Mouse (Mus musculus) cerebellum, adult (tissue): ENCODE data around the gene Cit.

Source experiments
- ATAC-seq: cut with Nextera tagmentation; 2 replicates; pipeline ENCODE4 v1.9.2; 2017; ENCODE audit warnings: mild to moderate bottlenecking, moderate library complexity, mixed read lengths; ENCODE audit not compliant: insufficient number of reproducible peaks, low FRiP score, low TSS enrichment

The Cit gene

DNA sequence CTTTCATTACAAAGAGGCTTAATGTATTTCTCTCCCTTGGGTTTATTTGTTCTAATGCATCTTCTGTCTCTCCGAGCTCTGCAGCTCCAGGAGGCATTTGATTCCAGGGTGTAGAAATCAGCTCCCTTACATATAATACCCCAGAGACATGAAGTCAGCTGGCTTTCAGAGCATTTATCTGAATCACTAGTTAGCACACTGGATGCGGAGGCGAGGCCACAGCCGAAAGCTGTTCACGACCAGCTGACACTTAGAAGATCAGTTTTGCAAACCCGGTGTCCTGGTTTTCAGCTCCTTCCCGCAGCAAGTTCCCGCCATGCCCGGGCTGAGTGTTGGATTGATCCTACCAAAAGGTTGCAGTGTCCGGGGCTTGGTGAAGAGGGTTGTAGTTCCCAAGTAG, 159.2 kb downstream of the Cit start:
- no peak for ATAC-seq

- ATAC-seq = no peak
These were observed 161.4 kb downstream of the Cit start for GRCm38 (mm10) chr5:116006324-116007099.

DNA sequence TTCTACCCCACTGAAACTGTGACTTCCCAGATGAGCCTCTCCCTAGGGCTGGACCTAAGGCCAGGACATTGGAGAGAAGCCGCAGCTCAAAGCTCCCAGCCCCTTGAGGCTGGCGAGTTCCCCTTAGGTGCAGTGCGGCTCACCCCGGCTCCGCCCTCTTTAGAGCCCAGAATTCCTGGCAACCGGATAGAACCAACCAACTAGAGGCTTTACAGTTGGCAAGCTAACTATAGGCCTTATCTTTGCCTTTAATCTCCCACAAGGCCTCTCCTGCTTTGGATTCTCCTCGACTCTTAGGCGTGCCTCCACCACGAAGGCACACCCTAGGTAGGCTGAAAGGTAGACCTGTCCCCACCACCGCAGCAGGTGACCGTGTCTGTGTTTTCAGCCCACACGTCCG, 162.6 kb downstream of the Cit start:
- ATAC-seq = no peak

DNA sequence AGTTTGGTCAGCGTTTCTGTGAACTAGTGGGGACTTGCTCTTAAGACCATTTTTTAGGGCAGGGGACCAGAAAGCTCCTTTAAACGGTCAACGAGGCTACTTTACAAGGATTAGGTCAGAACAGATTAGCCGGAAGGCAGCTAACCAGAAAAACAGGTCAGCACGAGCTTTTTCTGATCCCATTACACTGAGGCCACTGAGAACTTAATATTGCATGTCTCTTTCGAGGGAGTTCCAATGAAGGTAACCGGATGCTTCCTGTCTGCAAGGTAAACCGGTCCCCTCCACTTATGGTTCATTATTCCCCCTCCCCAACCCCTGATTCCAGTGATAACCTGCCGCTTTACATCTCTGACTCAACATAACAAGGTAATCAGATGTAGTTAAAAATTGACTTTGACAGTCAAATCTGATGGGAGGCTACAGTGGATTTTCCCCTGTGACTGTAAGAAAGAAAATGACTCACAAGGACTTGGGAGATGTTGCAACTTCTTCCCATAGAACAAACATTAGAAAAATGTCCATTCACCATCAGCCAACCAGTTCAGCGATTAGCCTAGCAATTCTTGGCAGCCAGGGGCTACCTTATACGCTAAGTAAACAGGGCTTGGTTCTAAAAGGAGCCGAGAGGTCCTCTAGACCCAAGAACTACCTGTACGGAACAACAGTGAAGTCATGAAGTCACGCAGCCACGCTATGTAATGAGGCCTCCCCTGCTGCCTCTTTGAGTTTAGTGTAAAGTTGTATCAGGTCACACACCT, 164.2 kb downstream of the Cit start:
- ATAC-seq = no peak

DNA sequence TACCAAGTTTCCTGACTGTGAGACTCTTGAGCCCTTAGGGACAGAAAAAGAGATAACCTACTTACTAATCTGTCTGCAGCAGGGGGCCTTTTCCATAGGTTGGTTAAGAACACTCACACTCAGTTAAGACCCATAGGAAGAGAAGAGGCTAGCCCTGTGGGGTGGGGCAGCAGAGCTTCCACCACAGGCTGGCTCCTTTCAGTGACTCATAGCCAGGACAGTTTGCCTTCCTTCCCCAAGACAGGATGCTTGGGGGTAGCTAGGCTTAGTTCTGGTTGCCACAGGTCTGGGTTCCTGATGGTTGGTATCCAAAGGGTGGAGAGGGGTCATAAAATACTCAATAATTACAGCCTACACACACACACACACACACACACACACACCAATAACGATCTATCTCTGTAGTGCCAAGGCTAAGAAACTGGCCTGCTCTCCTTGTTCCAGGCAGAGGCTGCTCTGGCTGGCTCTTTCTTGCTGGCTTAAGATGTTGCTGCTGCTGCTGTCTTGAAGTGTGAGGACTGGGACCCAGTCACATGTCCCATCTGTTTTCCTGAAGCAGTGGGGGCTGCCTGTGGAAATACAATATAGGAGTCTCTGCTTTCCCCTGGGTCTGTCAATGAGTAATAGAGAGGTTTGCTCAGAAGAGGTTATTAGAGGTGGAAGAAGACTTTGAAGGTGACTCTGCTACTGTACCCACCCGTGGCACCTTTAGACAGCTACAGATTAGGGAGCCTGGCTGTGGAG, 165.0 kb downstream of the Cit start:
- no peak for ATAC-seq

- no peak for ATAC-seq
These were observed 166.6 kb downstream of the Cit start for GRCm38 (mm10) chr5:116011700-116012099.

GRCm38 (mm10) chr5:116012503-116012902, 167.4 kb downstream of the Cit start:
- ATAC-seq = no peak

- ATAC-seq = no peak
These were observed 168.7 kb downstream of the Cit start for GRCm38 (mm10) chr5:116013821-116014220.

DNA sequence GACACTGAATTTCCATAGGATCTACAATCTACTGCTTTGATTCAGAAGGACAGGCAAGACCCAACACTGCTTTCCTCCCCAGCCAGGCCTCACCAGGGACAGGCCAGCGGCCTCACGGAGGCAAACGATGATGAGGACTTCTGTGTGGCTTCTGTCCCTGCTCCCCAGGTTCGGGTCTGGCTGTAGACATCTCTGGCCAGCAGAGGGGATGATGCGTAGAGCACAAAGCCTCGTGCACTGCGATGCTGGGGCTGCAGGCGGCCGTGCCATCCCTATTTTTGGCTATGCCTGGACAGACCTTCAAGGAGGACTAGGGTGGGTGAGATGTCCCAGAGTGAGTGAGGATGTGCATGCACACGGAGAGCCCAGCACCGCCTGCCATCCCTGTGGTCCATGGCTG, 169.2 kb downstream of the Cit start:
- no peak for ATAC-seq

GRCm38 (mm10) chr5:116016542-116016941, 171.5 kb downstream of the Cit start:
- ATAC-seq = no peak

DNA sequence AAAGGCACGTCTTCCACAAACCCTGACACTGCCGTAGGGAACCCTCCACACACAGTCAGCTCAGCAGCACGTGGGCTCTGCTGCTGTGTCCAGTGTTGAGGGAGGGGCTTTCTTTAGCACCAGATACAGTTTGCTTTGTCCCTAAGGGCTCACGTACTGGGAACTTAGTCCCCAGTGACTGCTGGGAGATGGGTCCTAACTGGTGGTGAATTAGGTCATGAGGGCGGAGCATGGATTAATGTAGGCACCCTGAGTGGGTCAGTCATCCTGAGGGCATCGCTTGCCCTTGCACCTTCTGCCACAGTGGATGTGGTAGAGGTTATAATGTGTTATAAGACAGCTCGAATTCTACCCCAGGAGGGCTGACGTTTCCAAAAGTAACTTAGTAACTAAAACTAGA, 172.3 kb downstream of the Cit start:
- no peak for ATAC-seq

DNA sequence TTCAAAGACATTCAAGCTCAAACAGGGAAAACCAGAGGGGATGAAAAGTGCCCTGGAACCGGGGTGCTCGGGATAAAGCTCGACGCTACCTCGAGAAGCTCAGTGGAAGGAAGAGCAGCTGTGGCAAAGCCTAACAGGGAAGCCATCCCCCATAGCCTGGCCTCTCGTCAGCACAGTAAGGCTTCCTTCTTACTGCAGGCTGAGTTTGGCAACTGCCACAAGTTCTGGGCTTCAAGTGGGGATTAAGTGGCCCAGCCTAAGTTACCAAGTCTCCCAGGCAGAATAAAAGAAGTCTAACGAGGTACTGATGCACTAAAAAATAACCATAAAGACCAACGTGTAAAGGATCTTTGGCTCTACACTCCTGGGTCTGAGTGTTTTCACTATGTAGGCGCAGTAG, 173.1 kb downstream of the Cit start:
- ATAC-seq = no peak

DNA sequence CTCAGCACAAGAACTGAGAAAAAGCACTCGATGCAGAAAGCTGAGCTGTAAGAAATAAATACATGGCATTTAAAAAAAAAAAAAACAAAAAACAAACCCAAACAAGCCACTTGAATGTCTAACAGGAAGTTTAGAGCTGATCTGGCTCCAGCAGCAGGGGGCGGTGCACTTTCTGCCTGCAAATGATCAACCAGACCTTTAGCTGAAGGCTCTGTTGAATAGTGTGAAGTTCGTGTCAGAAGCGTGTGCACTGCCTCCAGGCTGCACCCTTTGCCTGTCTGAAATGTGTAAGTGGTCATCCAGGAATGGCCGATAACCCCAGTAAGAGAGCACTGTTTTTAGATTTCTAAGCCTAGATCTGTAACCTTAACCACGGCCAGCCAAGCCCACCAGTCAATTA, 173.7 kb downstream of the Cit start:
- no peak for ATAC-seq

GRCm38 (mm10) chr5:116019371-116019770, 174.3 kb downstream of the Cit start:
- no peak for ATAC-seq

- ATAC-seq = no peak
These were observed 176.5 kb downstream of the Cit start for GRCm38 (mm10) chr5:116021552-116021951.

DNA sequence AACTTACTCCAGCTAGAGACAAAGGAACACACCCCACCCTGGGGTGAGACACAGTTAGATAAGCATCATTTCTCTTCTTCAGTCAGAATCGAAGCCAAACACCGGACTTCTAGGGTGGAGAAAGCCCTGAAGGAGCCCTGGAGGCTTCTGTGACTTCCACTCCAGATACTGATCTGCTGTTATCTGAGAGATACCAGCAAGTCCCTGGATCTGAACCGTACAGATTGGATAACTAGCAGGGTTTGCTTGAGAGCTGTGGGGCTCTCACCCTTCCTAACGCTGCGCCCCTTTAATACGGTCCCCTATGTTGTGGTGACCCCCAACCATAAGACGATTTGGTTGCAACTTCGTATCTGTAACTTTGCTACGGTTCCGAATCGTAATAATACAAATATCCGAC, 177.1 kb downstream of the Cit start:
- ATAC-seq = no peak

DNA sequence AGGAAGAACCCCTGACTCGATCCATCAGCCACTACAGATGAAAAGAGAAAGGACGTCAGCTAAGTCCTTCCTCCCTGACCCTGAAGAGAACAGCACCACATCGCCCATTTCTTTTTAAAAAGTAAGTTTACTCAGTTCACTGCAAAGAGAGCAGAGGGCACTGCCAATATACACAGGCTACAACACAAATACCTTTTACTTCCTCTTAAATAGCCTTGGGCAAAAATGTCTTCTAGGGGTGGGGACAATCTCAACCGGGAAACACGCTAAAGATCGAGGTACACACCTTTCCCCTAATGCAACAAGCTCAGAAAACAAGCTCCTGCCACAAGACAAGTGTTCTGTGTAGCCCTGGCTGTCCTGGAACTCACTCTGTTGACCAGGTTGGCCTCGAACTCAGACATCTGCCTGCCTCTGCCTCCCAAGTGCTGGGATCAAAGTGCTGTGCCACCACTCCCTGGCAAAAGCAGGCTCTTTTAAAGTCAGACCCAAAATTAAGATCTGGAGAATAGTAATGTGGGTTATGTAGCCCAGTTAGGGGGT, 177.7 kb downstream of the Cit start:
- no peak for ATAC-seq

GRCm38 (mm10) chr5:116023251-116023661, 178.2 kb downstream of the Cit start:
- ATAC-seq = no peak

DNA sequence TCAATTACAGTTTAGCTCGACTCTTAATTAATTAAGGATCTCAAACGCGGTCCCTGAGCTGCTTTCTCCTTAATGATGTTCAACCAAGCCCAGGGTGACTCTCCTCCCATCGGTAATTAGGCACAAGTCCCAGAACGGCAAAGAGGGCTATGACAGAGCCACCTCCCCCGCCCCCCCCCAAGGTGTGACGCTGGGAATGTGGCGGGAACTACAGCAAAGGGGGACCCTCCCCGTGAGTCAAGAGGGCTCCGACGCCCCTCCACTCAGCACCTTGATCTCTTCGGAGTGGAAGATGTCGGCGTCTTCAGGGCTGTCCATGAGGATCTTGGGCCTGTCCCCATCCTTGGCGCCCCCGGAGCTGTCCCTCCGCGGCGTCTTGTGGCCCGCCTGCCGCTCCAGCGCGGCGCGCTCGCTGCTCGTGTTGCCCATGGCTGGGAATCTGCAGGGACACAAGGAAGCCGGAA, 178.8 kb downstream of the Cit start:
- ATAC-seq = no peak

- peak; percentile 98 for ATAC-seq
These were observed 179.3 kb downstream of the Cit start, which contains the start of gene Prkab1 for GRCm38 (mm10) chr5:116024327-116024739. Gene Prkab1, minus strand, starts transcription at chr5:116024508.

- ATAC-seq = no peak
These were observed 181.0 kb downstream of the Cit start for GRCm38 (mm10) chr5:116026107-116026506.
